Mouse (Mus musculus): ENCODE data around the gene Hccs. TPM values are rescaled to one million over a fixed set of nuclear protein-coding genes. Genes with fewer than 3 reads are reported as not detected.
A peak's percentile ranks its signal among the peaks of the same experiment; 100 is the strongest.
"Not testable (repeated sequence)": the region's sequence is repeated elsewhere in the genome, so short reads cannot be mapped to it uniquely, and the experiment has no call there.

Gene Hccs
- polyA plus RNA-seq (2015; fragmentation: Nextera tagmentation; extraction: Ambion mirVana) = 52.6 and 61.7 TPM in 2 replicates

DNA sequence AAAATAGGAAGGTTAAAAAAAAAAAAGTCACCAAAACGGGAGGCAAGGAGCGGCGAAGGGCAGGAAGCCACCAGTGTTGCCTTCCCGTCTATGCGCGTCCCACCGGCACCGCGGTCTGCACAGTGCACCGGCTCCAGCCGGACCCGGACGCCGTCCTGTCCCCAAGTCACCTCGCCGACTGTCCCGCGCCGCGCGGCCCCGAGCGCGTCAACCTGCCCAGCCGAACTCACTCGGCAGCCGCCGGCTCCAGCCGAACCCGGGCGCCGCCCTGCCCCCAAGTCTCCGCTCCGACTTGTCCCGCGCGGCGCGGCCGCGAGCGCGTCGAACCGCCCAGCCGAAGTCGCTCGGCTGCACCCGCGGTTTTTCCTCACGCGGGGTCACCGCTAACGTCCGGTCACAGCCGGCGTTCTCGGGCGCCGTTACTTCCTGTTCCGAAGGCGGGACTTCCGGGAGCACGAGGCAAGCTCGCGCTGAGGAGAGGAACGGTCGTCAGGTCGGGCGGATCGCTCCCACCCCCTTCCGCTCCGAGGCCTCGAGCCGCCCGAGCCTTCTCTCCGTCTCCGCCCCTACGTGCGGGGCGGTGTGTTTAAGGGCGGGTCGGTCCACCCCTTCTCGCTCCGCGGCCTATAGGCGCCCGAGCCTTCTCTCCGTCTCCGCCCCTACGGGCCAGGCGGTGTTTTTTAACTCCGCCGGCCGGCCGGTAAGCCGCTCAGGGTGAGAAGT, at the start of gene Hccs:
Gene Hccs, minus strand, starts transcription at position 428 of the 723 bp plus-strand sequence.
- peaks cover 3% of the 10 kb centered on the region; the same call in 1 of the 2 replicates for H3K4me1 ChIP-seq (ENCODE audit: control insufficient read depth, insufficient read depth, low read length)
- peak within 1 kb of the TSS; percentile 85 for H3K27ac ChIP-seq (ENCODE audit: low read length)
- H3K27me3 ChIP-seq (ENCODE audit: control insufficient read depth, insufficient read depth, low read length) = no peaks in the 10 kb centered on the region
- peak within 1 kb of the TSS; percentile 78 for H3K9ac ChIP-seq (ENCODE audit: low read length)
- ATAC-seq (replicated peaks; ENCODE audit: extremely low read depth, insufficient read depth, low FRiP score) = peak; percentile 99
- H3K4me3 ChIP-seq (ENCODE audit: low read length) = peak within 1 kb of the TSS; percentile 62
- no peaks in the 10 kb centered on the region for H3K9me3 ChIP-seq (replicated peaks; ENCODE audit: control insufficient read depth, low read length)
- peaks cover 3% of the 10 kb centered on the region for H3K36me3 ChIP-seq (ENCODE audit: control insufficient read depth, insufficient read depth)
- 11% methylated on average over 87 of the region's 97 CpGs for WGBS
- peak within 1 kb of the TSS; percentile 68 for H3K4me2 ChIP-seq (ENCODE audit: low read depth, low read length)

DNA sequence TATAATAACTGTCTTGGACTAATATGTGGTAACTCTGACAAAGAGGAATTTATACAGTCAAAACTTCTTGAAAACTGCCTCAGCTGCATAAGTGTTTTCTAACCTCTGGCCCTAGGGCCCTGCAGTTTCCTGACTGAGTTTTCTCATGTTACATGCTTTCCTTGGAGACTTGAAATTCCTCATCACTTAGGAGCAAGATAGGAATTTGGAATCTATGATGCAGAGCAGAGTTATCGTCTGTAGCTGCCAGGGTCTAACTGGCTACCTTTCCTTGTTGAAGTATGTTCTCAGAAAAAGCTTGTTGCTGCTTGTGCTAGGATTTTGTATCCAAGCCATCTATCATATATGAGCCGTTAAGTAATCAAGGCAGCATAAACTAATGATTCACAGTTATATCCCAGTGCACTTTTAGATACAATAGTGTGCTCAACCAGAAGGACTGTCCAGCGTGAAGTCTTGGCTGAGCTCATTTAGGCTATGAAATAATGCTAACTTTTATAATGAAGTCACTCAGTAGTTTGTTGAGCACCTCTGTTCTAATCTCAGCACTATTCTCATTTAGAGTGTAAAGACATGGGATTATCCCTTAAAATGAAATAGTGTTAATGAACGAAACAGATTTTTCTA, 37.1 kb upstream of the Hccs start:
- WGBS = 61% methylated on average over 4 of the region's 4 CpGs
- Histone ChIP-seq H3K4me2 (ENCODE audit: low read depth, low read length) (no peak overlapping the region), H3K9ac (ENCODE audit: low read length) (no peak overlapping the region), H3K27me3 (ENCODE audit: control insufficient read depth, insufficient read depth, low read length) (no peaks in the 10 kb centered on the region), H3K36me3 (ENCODE audit: control insufficient read depth, insufficient read depth) (no peaks in the 10 kb centered on the region), H3K27ac (ENCODE audit: low read length) (no peak overlapping the region), H3K4me1 (ENCODE audit: control insufficient read depth, insufficient read depth, low read length) (no peaks in the 10 kb centered on the region), H3K4me3 (ENCODE audit: low read length) (no peak overlapping the region), H3K9me3 (replicated peaks; ENCODE audit: control insufficient read depth, low read length) (no peaks in the 10 kb centered on the region)
- ATAC-seq (replicated peaks; ENCODE audit: extremely low read depth, insufficient read depth, low FRiP score) = no peak

DNA sequence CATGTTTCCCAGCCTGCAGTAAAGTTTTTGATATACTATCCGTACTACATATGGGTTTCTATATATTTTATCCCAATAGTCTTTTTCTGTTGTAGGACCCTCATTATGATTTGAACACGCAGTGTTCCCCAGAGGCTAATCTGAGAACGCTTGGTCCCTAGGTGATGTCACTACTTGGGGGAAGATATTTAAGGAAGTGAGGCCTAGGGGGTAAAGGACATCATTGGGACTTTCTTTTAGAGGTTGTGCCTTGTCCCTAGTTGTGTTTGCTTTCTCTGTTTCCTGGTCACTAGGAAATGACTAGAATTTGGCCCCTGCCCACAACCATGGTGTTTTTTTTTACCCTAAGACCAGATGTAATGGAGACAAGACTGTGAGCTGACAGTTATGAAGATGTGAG, 18.0 kb upstream of the Hccs start:
- no peaks in the 10 kb centered on the region for H3K4me1 ChIP-seq (ENCODE audit: control insufficient read depth, insufficient read depth, low read length)
- H3K9me3 ChIP-seq (replicated peaks; ENCODE audit: control insufficient read depth, low read length) = no peaks in the 10 kb centered on the region
- no peak overlapping the region for H3K9ac ChIP-seq (ENCODE audit: low read length)
- 66% methylated on average over 3 of the region's 3 CpGs for WGBS
- H3K4me2 ChIP-seq (ENCODE audit: low read depth, low read length) = no peak overlapping the region
- no peaks in the 10 kb centered on the region for H3K36me3 ChIP-seq (ENCODE audit: control insufficient read depth, insufficient read depth)
- H3K27me3 ChIP-seq (ENCODE audit: control insufficient read depth, insufficient read depth, low read length) = no peaks in the 10 kb centered on the region
- no peak for ATAC-seq (replicated peaks; ENCODE audit: extremely low read depth, insufficient read depth, low FRiP score)
- no peak overlapping the region for H3K27ac ChIP-seq (ENCODE audit: low read length)
- no peak overlapping the region for H3K4me3 ChIP-seq (ENCODE audit: low read length)

DNA sequence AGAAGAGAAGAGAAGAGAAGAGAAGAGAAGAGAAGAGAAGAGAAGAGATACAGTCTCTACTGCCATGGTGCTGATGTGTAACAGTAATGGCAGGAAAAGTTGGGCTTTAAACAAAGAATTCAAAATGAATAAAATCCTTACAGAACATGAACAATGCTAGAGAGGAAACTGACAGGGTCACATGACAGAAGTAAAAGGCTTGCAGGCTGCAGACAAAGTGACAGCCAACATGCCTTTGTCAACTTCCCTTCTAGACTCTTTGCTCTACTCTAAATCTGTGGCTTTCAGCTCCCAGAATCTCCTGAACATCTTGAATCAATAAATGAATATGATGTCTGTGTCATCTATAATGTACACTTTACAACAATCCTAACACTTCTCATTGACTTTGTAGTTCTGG, 17.4 kb upstream of the Hccs start:
- Histone ChIP-seq H3K9ac (ENCODE audit: low read length) (no peak overlapping the region), H3K9me3 (replicated peaks; ENCODE audit: control insufficient read depth, low read length) (no peaks in the 10 kb centered on the region), H3K4me3 (ENCODE audit: low read length) (no peak overlapping the region), H3K27me3 (ENCODE audit: control insufficient read depth, insufficient read depth, low read length) (no peaks in the 10 kb centered on the region), H3K4me1 (ENCODE audit: control insufficient read depth, insufficient read depth, low read length) (no peaks in the 10 kb centered on the region), H3K36me3 (ENCODE audit: control insufficient read depth, insufficient read depth) (no peaks in the 10 kb centered on the region), H3K4me2 (ENCODE audit: low read depth, low read length) (no peak overlapping the region), H3K27ac (ENCODE audit: low read length) (no peak overlapping the region)
- ATAC-seq (replicated peaks; ENCODE audit: extremely low read depth, insufficient read depth, low FRiP score) = no peak

DNA sequence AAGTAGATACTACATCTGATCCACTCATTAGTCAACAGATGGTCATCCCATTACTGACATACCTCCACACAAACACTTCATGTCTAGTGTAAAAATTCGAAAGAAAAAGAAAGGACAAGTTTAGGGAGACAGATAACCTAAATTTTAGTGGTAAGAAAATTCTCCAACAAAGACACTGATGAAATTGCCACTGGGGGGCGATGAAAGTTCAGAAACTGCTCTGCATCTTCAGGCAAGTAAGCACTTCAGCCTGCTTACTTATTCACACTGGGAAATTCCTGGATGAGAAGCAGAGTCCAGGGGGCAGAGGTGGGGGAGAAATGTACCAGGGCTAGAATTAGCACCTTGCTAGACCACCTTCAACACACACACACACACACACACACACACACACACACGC, 12.1 kb upstream of the Hccs start:
- no peaks in the 10 kb centered on the region for H3K4me1 ChIP-seq (ENCODE audit: control insufficient read depth, insufficient read depth, low read length)
- WGBS = 28% methylated on average over 3 of the region's 3 CpGs
- no peak overlapping the region for H3K4me3 ChIP-seq (ENCODE audit: low read length)
- no peaks in the 10 kb centered on the region for H3K27me3 ChIP-seq (ENCODE audit: control insufficient read depth, insufficient read depth, low read length)
- H3K9ac ChIP-seq (ENCODE audit: low read length) = no peak overlapping the region
- no peak overlapping the region for H3K4me2 ChIP-seq (ENCODE audit: low read depth, low read length)
- H3K36me3 ChIP-seq (ENCODE audit: control insufficient read depth, insufficient read depth) = no peaks in the 10 kb centered on the region
- no peak overlapping the region for H3K27ac ChIP-seq (ENCODE audit: low read length)
- no peak for ATAC-seq (replicated peaks; ENCODE audit: extremely low read depth, insufficient read depth, low FRiP score)
- no peaks in the 10 kb centered on the region for H3K9me3 ChIP-seq (replicated peaks; ENCODE audit: control insufficient read depth, low read length)

DNA sequence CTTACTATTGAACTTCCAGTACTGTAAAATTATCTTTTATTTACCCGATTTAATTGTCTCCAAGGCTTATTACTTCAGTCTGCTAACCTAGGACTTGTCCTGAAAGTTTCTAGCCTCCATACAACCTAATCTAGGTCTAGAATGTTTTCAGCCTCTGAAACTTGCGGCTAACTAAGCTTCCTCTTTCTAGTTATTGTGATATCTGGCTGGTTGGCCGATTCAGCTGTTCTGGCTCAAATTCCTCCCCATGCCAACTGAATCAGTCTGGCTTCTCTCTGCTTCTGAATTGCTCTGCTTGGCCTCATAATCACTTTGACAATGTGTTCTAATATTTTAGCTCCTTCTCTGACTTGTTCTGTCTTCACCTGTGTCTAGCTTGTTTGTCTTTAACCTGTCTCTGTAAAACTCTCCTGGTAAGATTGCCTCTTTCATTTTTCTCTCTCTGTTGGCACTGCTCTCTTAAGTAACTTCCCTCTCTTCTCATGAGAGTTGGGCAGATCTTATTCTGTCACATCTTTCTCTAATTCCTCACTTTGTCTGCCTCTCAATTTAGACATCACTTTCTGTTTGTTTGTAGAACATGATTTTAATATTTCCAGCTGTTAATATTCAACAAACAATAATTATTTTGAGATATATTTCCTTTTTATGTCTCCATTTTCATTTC, 5.9 kb upstream of the Hccs start:
- WGBS = 59% methylated on average over 3 of the region's 3 CpGs
- Histone ChIP-seq H3K27me3 (ENCODE audit: control insufficient read depth, insufficient read depth, low read length) (no peaks in the 10 kb centered on the region), H3K4me1 (ENCODE audit: control insufficient read depth, insufficient read depth, low read length) (no peaks in the 10 kb centered on the region), H3K36me3 (ENCODE audit: control insufficient read depth, insufficient read depth) (no peaks in the 10 kb centered on the region), H3K9ac (ENCODE audit: low read length) (no peak overlapping the region), H3K4me3 (ENCODE audit: low read length) (no peak overlapping the region), H3K9me3 (replicated peaks; ENCODE audit: control insufficient read depth, low read length) (no peaks in the 10 kb centered on the region), H3K27ac (ENCODE audit: low read length) (no peak overlapping the region), H3K4me2 (ENCODE audit: low read depth, low read length) (no peak overlapping the region)
- no peak for ATAC-seq (replicated peaks; ENCODE audit: extremely low read depth, insufficient read depth, low FRiP score)

DNA sequence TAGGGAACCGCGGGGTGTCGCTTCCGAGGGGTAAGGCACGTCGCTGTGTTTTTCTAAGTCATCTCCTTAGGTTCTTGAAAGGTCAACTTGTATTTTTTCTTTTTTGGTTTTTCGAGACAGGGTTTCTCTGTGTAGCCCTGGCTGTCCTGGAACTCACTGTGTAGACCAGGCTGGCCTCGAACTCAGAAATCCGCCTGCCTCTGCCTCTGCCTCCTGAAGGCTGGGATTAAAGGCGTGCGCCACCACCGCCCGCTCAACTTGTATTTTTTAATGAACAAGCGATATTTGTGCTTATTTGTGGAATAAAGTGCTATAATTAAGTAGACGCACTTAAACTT, 465 bp upstream of the Hccs start:
- not testable (repeated sequence) for H3K27ac ChIP-seq (ENCODE audit: low read length); H3K9me3 ChIP-seq (replicated peaks; ENCODE audit: control insufficient read depth, low read length); H3K4me1 ChIP-seq (ENCODE audit: control insufficient read depth, insufficient read depth, low read length); H3K36me3 ChIP-seq (ENCODE audit: control insufficient read depth, insufficient read depth); H3K9ac ChIP-seq (ENCODE audit: low read length); ATAC-seq (replicated peaks; ENCODE audit: extremely low read depth, insufficient read depth, low FRiP score); H3K27me3 ChIP-seq (ENCODE audit: control insufficient read depth, insufficient read depth, low read length)
- peak overlapping the region; percentile 53 for H3K4me2 ChIP-seq (ENCODE audit: low read depth, low read length)
- peak overlapping the region; percentile 62 for H3K4me3 ChIP-seq (ENCODE audit: low read length)
- 27% methylated on average over 15 of the region's 15 CpGs for WGBS

DNA sequence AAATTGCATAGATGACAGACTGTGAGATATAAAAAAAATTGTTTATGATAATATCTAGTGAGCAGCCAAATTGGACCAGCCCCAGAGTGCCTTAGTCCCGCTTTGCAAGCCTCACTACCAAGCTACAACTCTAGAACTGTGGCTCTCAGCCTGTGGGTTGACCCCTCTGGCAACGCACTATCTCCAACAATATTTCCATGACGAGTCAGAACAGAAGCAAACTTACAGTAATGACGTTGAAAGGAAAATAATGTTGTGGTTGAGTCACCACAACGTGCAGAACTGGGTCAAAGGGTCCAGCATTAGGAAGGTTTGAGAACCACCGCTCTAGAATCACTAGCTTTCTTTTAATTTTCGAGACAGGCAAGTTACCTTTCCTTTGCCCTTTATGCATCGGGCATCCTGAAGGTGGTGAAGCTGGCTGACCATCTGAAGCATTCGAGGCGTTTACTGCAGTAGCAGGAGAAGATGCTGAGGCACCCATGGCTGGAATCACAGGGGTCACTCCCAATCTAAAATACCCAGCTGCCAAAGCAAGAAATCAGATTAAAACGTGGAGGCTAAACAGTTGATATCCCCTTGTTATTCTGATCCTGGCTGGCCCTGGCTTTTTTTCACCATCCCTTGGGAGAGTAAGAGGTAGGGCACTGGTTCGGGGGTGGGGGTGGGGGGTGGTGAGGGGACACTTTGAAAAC, 959 bp downstream of the Hccs start:
- H3K4me2 ChIP-seq (ENCODE audit: low read depth, low read length) = peak overlapping the region; percentile 68
- H3K27ac ChIP-seq (ENCODE audit: low read length) = peak overlapping the region; percentile 85
- peaks cover 3% of the 10 kb centered on the region; the same call in 1 of the 2 replicates for H3K4me1 ChIP-seq (ENCODE audit: control insufficient read depth, insufficient read depth, low read length)
- H3K9ac ChIP-seq (ENCODE audit: low read length) = peak overlapping the region; percentile 78
- ATAC-seq (replicated peaks; ENCODE audit: extremely low read depth, insufficient read depth, low FRiP score) = no peak
- 38% methylated on average over 12 of the region's 12 CpGs for WGBS
- H3K4me3 ChIP-seq (ENCODE audit: low read length) = peak overlapping the region; percentile 62
- H3K9me3 ChIP-seq (replicated peaks; ENCODE audit: control insufficient read depth, low read length) = no peaks in the 10 kb centered on the region
- no peaks in the 10 kb centered on the region for H3K27me3 ChIP-seq (ENCODE audit: control insufficient read depth, insufficient read depth, low read length)
- peaks cover 3% of the 10 kb centered on the region for H3K36me3 ChIP-seq (ENCODE audit: control insufficient read depth, insufficient read depth)

DNA sequence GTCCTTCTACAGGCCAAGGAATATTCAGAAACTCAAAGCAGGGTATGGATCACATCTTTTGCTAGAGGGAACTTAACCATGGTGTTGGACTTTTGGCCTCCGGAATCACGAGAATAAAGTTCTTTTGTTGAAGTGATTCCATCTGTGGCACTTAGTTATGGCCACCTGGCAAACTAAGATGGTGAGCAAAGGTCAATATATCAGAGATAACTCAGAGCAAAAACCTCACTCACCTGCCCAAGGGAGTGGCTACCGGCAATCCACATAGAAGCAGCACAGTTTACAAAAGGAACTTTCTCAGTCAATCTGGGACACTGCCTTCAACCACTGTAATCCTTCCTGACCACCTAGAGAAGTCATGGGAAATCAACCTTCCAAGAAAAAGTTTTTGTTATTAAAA, 11.6 kb downstream of the Hccs start:
- no peaks in the 10 kb centered on the region for H3K4me1 ChIP-seq (ENCODE audit: control insufficient read depth, insufficient read depth, low read length)
- no peak for ATAC-seq (replicated peaks; ENCODE audit: extremely low read depth, insufficient read depth, low FRiP score)
- no peak overlapping the region for H3K9ac ChIP-seq (ENCODE audit: low read length)
- H3K9me3 ChIP-seq (replicated peaks; ENCODE audit: control insufficient read depth, low read length) = no peaks in the 10 kb centered on the region
- peaks cover 6% of the 10 kb centered on the region; the same call in 1 of the 2 replicates for H3K36me3 ChIP-seq (ENCODE audit: control insufficient read depth, insufficient read depth)
- 92% methylated on average over 3 of the region's 3 CpGs for WGBS
- H3K4me2 ChIP-seq (ENCODE audit: low read depth, low read length) = no peak overlapping the region
- H3K27me3 ChIP-seq (ENCODE audit: control insufficient read depth, insufficient read depth, low read length) = no peaks in the 10 kb centered on the region
- no peak overlapping the region for H3K27ac ChIP-seq (ENCODE audit: low read length)
- no peak overlapping the region for H3K4me3 ChIP-seq (ENCODE audit: low read length)
